Mouse (Mus musculus): ENCODE data around the gene Setd7.

Gene Setd7

DNA sequence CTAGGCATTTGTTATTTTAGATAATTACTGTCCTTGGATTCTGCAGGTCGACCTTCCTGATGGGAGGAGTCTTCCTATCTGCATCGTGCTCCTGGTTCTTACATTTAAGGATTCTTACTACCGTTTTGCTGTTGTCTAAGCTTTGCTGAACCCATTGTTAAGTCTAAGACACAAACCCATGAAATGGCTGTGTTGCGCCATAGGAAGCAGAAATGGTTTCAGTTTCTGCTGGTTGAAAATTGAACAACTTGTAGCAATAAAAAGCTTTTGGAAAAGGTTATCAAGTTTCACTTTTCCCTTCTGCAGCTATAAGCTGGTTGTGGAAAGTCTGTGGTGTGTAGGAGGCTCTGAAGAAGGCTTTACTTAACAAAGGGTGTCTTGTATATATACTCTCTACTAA, 85.0 kb downstream of the Setd7 start:
- no peak for DNase-seq (ENCODE audit: low read depth, low spot score)

- no peak for DNase-seq (ENCODE audit: low read depth, low spot score)
These were observed 92.1 kb downstream of the Setd7 start for GRCm38 (mm10) chr3:51468530-51468929.
